Mouse (Mus musculus) adrenal gland, adult 2 months (tissue): ENCODE measurements around the gene Trmt112. TPM values are rescaled to one million over a fixed set of nuclear protein-coding genes. Genes with fewer than 3 reads are reported as not detected.
"Not testable (repeated sequence)": the region's sequence is repeated elsewhere in the genome, so short reads cannot be mapped to it uniquely, and the experiment has no call there.

Source experiments
- DNase-seq: peaks from one replicate; pipeline ENCODE4 v3.0.0; 2021
- long read RNA-seq: library from polyadenylated mRNA; stranded (forward); transcript quantifications from one replicate; pipeline ENCODE4 v2.0.0, GENCODE M21; 2021
- polyA plus RNA-seq: library from polyadenylated mRNA; depleted of rRNA; stranded (reverse); fragments of >200 nt; gene quantifications from 2 replicates; pipeline ENCODE4 v1.2.3, GENCODE M21; 2012; rRNA removed
- total RNA-seq, 2 experiments: library from RNA; stranded (reverse); gene quantifications; 2 replicates each; pipeline ENCODE4 v1.2.3; 2021

Gene Trmt112
- total RNA-seq = 100 to 1,000 TPM; 103 to 118 TPM
- 197 and 206 TPM in 2 replicates for polyA plus RNA-seq
- long read RNA-seq, transcript Trmt112-202 (4 exons, 985 nt) = major isoform, 45 of 52 reads
- long read RNA-seq, partial matches to known transcripts = 3 of 52 reads
- long read RNA-seq, other reads (novel, unspliced or antisense) = 2 of 52 reads

DNA sequence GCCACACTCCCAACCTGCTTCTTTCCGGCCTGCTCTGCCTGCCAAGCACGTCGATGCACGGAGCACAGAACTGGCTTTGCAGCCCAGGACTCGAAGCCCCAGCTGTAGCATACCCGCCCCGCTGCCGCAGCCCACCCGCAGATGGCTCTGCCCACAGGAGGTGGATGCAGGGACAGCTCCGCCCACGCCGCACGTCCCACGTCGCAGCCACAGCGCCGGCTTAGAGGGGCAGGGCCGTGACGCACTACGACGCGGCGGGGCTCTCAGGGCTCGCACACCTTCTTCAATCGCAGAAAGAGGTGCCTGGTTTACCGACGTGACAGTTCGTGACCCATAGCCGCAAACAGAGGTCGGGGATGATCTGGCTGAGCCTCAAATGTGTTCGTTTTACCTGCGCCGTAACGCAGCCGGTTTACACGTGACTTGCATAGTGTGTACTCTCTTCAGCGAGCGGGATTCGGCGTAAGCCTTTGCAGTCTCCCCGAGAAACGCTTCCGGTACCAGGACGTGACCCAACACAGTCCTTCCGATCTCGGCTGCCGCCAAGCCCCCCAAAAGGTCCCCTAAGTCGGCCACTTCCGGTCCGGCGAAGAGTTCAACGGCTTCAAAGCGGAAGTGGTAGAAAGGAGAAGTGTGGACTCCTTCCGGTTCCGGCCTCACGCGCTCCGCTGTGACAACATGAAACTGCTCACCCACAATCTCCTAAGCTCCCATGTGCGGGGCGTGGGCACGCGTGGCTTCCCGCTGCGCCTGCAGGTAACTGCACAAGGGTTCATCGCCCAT, at the start of gene Trmt112, which contains the start of gene Prdx5:
Gene Trmt112, plus strand, starts transcription at position 192 of the 783 bp plus-strand sequence.
Gene Prdx5, minus strand, starts transcription at position 600 of the 783 bp plus-strand sequence.
- peak; percentile 94 for DNase-seq

DNA sequence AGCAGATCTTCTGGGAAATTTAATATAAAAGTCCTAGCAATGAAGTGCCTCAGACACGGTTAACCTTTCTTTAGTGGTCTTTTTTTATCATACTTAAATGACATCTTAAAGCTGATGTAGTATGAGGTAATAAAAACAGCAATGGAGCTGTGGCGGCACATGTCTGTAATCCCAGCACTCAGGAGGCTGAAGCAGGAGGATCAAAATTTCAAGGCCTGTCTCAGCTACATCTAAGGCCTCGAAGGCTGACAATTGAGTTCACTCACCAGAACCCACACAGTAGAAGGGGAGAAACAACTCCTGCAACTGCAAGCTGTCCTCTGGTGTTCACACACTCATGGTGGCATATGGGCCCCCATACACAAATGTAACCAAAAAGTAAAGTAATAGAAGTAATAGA, 49.5 kb upstream of the Trmt112 start:
- no peak for DNase-seq

- no peak for DNase-seq
These were observed 48.8 kb upstream of the Trmt112 start for GRCm38 (mm10) chr19:6860706-6861105.

GRCm38 (mm10) chr19:6861451-6861850, 48.0 kb upstream of the Trmt112 start:
- no peak for DNase-seq

GRCm38 (mm10) chr19:6869355-6869754, 40.1 kb upstream of the Trmt112 start:
- peak; percentile 78 for DNase-seq

GRCm38 (mm10) chr19:6871574-6872271, 37.8 kb upstream of the Trmt112 start:
- peak; percentile 10 for DNase-seq

DNA sequence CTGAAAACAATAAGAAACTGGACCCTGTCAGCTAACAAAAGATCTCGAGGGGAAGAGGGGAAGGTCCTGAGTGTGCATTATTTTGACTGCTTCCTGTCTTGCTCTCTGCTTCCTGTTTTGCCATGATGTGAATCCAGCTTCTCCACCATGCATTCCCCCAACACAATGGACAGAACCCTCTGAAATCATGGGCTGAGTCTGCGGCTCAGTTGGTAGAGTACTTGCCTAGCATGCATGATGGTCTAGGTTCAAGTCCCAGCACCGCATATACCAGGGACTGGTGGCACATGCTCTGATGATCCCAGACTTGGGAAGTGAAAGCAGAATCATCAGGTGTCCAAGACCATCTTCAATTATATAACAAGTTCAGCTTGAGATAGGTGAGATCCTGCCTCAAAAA, 36.8 kb upstream of the Trmt112 start:
- no peak for DNase-seq

DNA sequence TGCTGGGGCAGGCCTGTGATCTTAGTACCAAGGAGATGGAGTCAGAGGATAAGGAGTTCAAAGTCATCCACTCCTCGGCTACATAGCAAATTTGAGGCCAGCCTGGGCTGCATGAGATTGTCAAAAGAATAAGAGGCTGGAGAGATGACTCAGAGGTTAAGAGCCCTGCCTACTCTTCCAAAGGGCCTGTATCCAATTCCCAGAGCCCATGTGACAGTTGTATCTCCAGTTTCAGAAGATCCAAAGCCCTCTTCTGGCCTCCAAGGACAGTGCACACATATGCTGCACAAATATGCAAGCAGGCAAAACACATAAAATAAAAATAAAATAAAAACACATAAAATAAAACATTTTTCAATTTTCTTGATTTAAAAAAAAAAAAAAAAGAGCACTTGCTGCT, 35.2 kb upstream of the Trmt112 start:
- no peak for DNase-seq

DNA sequence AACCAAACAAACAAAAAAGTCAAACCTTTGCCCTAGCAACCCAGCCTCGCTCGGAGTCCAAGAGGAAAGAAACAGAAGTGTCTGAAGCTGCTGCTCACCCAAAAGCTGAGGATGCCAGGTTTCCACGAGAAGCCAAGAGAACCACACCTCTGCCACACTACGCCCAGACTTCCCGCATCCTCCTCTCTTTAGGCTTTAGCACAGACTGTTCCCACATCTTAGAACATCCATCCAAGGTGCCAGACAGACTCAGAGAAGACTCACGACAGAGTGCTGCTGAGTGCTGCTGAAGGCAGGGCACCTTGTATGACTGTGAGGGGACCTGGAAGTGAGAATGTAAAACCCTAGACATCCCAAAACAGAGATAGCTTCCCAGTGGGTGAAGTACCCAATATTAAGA, 33.7 kb upstream of the Trmt112 start:
- DNase-seq = no peak

GRCm38 (mm10) chr19:6876799-6877198, 32.7 kb upstream of the Trmt112 start:
- no peak for DNase-seq

GRCm38 (mm10) chr19:6877965-6878364, 31.5 kb upstream of the Trmt112 start:
- DNase-seq = no peak

DNA sequence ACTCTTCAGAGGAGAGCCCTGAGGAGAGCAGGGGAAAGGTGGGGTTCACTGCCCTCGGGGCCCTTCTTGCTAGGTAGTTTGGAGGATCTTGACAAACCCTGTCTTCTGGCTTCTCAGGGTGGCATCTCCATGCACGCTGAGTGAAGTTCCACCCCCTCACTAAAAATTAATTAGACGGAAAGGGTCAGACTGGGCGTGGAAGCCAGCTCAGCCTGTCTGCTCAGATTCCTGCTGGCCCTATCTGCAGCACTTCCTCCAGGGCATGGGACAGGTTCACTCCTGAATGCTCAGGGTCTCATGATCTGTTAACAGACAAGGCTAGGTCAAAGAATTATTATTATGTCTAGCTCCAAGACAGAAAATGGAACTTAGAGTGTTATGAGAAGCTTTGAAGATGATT, 17.0 kb upstream of the Trmt112 start:
- no peak for DNase-seq

- DNase-seq = no peak
These were observed 15.6 kb upstream of the Trmt112 start for GRCm38 (mm10) chr19:6893731-6894451.

DNA sequence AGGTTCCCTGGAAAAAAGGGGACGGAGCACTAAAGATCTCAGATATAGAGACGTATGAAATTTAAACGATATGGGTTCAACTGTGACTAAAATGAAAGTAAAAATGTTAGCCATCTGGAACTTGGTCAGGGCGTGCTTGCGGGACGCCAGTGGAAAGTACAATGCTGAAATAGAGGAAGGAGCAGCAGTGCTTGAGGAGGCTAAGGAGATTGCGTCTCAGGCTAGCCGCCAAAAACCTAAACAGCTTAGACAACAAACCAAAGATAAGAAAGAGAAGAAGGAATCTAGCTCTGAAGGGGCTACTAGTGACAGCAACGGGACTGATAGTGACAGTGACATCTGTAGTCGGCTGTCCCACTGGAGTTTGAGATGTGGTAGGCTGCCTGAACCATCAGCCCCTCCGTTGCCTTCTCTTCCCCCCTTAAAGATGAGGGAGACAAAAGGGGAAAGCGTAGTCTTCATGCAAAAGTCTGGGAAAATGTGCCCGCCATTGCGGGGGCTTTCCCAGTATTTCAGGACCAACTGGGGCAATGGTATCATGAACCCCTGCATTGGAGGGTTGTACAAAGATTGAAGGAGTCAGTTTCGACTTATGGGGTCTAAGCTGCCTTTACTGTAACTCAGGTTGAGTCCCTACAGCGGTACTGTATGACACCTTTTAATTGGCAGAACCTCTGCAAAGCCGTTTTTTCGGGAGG, 13.7 kb upstream of the Trmt112 start:
- not testable (repeated sequence) for DNase-seq

DNA sequence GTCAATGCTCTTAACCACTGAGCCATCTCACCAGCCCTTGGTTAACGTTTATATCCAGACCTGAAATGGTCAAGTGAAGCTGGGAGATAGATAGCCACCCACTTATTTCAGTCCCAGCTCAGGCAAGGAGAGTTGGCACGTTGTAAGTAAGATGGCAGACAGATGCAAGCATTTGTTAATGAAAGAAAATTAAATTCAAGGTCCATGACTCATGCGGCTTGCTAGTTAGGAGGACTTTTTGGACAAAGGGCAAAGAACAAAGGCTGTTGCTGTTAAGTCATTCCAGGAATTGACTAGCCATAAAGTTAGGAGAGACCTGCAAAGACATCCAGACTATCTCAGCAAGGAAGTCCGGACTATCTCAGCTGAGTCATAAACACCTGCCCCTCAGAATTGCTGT, 9.9 kb upstream of the Trmt112 start:
- no peak for DNase-seq

- no peak for DNase-seq
These were observed 6.5 kb upstream of the Trmt112 start for GRCm38 (mm10) chr19:6903031-6903430.

- no peak for DNase-seq
These were observed 4.7 kb upstream of the Trmt112 start for GRCm38 (mm10) chr19:6904846-6905245.

GRCm38 (mm10) chr19:6905498-6906159, 3.9 kb upstream of the Trmt112 start:
- no peak for DNase-seq

DNA sequence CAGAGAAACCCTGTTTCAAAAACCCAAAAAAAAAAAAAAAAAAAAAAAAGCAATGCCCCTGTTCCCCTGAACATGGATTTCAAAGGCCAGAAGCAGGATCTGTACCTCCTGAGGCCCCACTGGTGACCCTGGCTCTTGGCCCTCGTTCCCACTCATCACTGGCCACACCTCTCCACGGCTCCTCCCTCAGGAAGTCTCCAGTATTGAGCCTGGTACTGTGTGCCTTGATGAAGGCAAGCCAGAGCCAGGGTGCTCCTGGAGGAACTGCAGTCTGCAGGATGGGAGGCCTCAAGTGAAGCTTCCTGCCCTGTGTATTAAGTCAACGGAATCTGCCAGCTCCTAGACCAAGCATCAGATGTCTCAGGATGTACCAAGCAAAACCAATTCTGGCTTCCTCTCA, 3.3 kb upstream of the Trmt112 start:
- no peak for DNase-seq

- no peak for DNase-seq
These were observed 2.4 kb upstream of the Trmt112 start for GRCm38 (mm10) chr19:6907094-6907493.
